Mouse (Mus musculus): ENCODE measurements around the gene Clec4d. TPM values are rescaled to one million over a fixed set of nuclear protein-coding genes. Genes with fewer than 3 reads are reported as not detected.
"Not testable (repeated sequence)": the region's sequence is repeated elsewhere in the genome, so short reads cannot be mapped to it uniquely, and the experiment has no call there.

The Clec4d gene
- total RNA-seq (2015), result 45.3 and 55.3 TPM in 2 replicates
- total RNA-seq (2017), result 31.2 and 42.5 TPM in 2 replicates

DNA sequence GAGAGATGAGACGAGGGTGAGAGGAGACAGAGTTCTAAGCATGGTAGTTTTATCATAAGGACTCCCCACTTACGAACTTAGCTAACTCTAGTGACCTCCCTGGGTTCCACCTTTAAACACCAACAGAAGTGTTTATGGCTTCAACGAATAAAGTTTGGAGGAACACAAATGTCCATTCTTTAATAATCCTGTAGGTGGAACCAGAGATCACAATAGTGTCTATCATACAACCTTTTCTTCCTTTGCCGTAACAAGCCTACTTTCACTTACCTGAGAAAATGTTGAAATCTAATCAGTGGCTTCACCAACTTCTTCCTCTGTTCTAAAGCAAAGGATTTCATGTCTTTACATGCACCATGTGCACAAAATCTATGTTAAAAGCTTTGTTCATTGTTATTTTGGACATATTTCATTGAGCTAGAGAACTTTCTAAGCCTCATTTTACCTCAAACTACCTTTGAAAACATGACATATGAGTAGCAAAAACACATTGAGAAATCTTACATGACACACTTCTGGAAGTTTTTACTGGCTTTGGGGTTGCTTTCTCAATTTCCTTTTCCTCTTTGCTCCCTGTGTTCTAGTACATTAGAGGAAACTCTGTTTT is at the start of gene Clec4d:
Gene Clec4d, plus strand, starts transcription at position 557 of the 607 bp plus-strand sequence.
- ATAC-seq (ENCODE audit: poor library complexity, severe bottlenecking), result peak; percentile 34

DNA sequence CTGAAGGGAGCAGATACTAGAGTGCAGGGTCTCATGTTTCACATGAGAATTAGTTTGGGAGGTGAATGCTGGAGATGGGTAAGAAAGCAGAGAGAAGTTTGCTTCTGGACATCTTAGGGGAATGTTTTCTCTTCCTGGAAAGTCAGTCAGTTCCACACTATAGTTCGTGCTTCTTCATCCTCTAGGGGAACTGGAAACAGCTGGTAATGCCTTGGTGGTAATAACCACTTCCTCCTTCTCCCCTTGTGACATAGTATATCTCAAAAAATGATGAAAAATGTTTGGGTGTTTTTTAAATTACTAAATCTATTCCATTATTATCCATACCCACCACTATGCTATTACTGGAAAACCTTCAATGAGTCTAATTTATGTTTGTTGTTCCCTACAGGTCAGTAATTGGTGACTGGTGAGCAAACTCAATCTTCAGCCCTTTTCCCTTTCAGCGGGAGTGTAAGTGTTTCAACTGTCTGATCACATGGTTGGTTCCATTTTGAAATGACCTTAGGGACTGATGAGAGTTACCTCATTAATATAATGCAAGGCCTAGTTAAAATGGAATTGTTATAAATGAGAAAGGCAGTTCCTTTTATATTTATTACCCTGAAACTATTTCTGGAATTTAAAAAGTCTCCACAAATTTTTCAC is 34.3 kb upstream of the Clec4d start:
- peak; percentile 95 for ATAC-seq (ENCODE audit: poor library complexity, severe bottlenecking)

DNA sequence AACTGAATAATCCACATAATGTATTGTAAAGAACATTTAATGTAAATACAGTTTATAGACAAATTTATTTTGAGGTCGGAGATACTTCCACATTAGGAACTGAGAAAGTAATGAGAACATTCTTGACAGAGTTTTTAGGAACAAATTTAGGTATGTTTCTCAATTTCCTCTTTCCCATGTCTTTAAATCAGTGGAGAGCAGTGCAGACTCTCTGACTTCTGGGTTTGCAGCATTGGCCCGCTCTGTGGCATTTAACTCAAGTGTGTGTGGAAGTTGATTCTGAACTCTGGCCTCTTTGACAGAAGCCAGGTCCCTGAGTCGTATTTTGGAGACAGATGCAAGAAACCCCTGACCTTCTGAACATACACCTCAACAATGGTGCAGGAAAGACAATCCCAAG is 32.3 kb upstream of the Clec4d start, which contains the start of gene Clec4n:
Gene Clec4n, plus strand, starts transcription at position 200 of the 400 bp plus-strand sequence.
- ATAC-seq (ENCODE audit: poor library complexity, severe bottlenecking), result peak; percentile 48

DNA sequence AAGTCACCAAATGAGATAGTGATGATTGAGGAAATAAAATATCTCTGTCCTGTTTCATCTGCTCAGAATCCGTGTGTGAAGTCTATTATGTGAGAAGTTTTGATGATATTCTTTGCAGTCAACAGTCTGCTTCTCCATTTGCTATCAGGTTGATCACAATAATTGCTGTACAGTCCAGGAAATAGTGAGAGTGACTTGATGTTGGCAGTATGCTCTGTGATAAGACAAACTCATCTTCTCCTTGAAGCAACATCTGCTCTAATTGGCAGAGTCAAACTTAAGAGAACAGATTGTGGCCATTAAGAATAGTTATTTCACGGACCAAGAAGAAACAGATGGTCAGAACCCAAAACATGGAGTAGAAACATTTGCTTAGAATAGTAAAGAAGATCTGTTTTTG is 30.8 kb upstream of the Clec4d start:
- ATAC-seq (ENCODE audit: poor library complexity, severe bottlenecking), result no peak

DNA sequence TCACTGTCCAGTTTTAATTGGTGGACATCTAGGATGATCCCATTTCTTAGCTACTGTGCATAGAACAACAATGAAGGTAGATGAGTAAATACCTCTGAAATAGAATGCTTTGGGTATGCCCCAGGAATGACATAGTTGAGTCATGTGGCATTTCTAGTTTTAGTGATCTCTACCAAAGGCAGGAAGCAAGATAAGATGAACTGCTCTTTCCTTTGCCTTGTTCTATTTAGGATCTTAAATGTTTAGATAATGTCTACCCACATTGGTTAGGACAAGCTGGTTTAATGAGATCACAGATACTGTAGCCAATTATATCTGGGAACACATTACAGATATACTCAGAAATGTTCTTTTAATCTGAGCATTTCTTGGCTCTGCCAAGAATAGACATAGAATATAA is 24.3 kb upstream of the Clec4d start:
- no peak for ATAC-seq (ENCODE audit: poor library complexity, severe bottlenecking)

DNA sequence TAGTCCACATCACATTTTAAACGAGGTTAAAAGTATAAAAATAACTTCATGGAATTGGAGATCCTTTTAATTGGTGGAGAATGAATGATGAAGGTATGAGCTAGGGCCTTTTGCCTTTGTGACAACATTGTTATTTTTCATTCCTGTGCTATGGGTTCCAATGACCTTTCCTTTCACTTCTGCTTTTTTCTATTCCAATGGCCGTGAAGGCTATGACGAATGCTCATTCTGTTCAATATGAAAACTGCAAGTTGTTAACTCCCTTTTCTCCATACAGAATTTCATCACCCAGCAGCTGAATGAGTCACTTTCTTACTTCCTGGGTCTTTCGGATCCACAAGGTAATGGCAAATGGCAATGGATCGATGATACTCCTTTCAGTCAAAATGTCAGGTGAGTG is 17.7 kb upstream of the Clec4d start:
- ATAC-seq (ENCODE audit: poor library complexity, severe bottlenecking), result peak; percentile 85

DNA sequence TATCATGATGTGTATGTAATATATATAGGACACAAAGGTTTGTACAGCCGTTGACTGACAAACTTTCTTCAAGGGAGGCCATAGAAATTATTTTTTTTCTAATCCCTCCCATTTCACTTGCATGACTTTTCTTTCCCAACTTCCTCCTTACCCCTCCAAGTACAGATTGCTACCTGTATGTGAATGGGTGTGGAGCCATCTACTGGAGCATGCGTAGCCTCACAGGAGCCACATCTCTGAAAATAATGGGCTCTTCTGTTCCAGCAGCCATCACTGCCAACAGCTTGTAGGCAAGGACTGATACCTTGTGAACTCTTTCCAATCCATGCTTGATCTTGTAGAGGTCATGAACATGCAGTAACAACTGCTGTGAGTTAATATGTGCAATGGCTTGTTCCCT is 13.0 kb upstream of the Clec4d start:
- peak; percentile 62 for ATAC-seq (ENCODE audit: poor library complexity, severe bottlenecking)

DNA sequence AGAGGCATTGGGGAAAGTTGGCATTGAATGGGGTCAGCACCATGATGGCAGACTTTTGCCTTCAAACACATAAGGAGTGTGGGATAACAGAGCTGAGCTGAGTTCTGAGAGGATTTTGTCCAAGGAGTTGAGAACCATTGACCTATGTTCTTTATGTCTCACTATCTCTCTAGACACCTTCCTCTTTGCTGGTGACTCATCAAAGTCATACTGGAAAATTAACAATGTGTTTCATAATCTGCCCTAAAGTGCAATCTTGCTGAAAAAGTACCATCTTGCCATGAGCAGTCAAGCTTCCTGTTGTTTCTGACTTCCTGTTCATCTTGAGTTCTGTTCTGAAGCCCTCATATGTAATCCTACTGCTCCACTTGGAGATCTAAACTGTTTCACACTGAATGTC is 9.2 kb upstream of the Clec4d start:
- peak; percentile 95 for ATAC-seq (ENCODE audit: poor library complexity, severe bottlenecking)

DNA sequence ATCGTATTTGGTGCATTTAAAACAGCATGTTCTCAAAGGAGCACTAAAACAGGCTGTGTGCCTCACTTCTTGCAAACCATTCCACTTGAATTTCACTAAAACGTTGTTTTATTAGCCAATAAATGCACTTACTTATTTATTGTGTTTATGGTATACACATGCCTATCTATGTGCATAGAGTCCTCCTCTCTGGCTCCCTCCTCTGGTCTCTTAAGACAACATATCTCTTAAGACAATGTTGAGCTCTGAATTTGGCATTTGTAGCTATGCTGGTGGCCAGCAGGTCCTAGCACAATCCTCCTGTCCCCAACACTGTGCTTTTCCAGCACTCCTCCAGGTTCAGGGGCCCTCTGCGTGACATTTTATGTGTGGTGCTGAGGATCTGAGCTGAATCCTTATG is 3.0 kb upstream of the Clec4d start:
- no peak for ATAC-seq (ENCODE audit: poor library complexity, severe bottlenecking)

DNA sequence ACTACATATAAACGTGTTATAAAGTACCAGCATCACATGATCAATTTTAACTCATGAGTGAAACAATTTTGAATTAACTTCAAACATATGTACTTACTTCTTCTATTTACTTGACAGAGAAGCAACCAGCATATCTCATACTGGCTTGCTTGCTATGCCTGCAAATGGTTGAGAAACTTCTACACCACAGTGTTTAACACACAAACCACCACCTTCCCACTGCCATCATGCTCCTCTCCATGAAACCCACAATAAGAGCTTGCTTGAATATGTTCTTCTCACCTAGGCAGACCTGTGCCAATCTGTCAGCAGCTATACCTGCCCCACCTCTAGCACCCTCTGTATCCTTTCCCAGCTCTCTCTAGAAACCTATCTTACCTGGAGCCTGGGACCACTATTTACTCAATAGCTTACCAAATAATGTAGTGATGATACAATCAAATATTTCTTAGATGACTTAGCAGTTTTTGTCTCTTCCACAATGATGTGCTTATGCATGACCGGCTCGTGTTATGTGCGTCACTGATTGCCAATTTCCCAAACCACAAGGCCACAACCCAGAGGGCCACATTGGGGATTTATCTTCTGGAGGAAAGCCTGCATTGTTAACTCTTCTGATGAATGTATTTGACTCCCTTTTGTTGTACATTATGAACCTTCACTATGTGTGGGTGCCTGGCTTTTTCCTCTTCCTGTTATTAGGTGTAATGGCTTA is 1.9 kb upstream of the Clec4d start:
- peak; percentile 71 for ATAC-seq (ENCODE audit: poor library complexity, severe bottlenecking)

DNA sequence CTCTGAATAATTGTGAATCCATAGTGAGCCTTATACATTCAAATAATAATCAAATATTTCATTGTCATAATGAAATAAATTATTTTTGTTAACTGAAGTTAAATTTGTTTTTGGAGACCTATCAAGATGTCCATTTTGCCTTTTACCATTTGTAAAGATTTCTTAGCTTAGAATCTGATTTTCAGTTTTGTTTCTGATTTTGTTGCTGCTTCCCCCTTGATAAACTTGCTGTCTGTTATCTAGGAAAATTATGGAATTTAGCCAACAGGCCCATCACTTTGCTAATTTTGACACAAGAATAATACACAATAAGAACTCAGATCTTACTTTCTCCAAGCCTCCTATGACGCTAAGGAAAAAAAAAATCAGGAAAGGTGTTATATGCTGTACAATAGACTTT is 1.0 kb upstream of the Clec4d start:
- ATAC-seq (ENCODE audit: poor library complexity, severe bottlenecking), result no peak

DNA sequence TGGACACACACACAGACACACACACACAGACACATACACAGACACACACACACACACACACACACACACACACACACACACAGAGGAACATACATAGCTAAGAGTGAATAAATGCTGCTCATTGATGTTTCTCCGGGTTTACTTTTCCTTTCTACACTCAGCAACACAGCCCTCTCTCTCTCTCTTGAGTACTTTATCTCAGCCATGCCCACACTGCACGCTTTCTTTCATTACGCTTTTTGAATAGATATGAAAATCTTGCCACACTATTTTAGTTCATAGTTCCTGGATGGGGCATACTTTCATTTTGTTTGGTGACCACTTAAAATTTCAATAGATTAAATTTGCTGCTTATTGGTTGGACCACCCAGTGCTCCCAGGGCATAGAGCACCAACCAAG is 2.3 kb downstream of the Clec4d start:
- ATAC-seq (ENCODE audit: poor library complexity, severe bottlenecking), result no peak

DNA sequence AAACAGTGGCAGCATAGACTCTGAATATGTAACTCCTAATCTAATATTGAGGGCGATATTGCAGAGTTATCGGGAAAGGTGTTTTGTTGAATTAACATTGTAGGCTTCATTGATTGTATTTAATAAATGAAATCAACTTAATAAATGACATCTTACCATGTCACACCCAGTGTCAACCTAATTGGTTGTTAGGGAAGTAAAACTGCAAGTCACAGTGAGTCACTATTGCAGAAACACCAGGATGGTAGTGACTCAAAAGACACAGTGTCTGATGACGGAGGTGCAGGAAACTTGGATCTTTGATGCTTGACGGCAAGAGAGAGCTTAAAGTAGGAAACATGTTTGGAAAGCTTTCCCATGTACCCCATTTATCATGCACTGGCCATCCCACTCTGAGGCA is 3.9 kb downstream of the Clec4d start:
- ATAC-seq (ENCODE audit: poor library complexity, severe bottlenecking), result peak; percentile 79

DNA sequence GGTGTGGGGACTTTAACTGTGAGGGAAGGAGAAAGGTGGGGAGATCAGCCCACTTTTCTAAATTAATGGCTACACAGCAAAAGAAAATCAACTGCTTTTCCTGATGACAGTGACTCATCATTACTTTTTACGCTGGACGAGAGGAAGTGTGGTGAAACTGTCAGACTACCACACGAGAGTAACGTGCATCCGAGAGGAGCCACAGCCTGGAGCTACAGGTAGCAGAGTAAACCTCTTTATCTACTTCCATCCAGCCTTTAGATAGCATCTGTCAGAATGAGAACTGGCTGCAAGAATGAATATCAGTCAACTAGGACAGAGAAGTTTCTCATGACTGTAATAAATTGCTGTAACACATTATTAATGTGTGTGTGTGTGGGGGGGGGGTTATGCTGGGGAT is 5.0 kb downstream of the Clec4d start:
- peak; percentile 61 for ATAC-seq (ENCODE audit: poor library complexity, severe bottlenecking)

DNA sequence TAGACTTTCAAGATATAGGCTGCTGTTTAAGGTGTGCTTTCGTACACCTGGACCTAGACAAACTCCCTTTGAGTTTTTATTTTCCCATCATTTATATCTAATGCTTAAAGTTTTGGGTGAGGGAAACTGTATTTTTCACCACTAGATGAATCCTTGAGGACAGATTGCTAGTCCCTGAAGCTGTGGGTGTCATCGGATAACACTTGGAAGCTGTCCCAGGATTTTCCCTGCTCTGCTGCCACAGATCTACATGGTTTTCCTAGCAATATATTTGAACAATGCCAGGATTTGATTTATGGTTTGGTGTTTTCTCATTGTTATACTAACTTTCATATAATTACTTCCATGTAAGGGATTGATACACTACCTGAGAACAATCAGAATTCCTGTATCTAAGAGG is 17.5 kb downstream of the Clec4d start:
- no peak for ATAC-seq (ENCODE audit: poor library complexity, severe bottlenecking)

DNA sequence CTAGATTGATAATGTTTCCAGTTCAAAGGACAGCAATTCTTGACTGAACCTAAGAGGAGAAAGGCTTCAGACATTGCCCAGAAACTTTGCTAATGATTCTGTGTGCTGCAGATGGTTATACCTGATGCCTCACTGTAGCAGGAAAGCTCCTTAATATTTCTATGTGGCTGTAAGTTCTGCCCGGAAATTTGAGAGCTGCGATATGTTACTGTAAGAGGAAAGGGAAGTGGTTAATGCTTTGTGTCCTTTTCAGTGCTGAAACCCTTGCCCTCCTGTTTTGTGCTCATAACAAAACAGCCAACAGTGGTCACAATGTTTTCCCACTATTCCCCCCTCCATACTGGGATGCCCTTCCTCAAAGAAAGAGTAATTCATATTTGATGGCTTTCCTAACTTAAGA is 24.4 kb downstream of the Clec4d start:
- peak; percentile 37 for ATAC-seq (ENCODE audit: poor library complexity, severe bottlenecking)

DNA sequence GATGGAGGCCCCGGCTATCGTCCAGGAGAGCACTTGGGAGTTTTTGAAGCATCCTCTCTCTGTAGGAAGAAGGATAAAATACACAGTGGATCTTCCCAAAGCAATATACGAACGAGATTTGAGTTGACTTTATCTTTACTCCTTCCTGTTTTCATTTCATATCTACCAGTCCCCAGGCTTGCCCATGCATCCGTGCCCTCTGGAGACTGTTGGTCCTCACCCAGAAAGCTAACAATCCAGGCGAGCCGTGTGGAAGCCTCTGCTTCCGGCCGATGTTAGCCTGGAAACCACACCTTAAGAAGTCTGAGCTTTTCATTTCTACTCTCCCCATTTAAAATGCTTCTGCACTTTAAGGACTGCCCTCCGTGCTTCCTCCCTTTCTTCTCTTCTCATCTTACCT is 27.0 kb downstream of the Clec4d start:
- peak; percentile 34 for ATAC-seq (ENCODE audit: poor library complexity, severe bottlenecking)

DNA sequence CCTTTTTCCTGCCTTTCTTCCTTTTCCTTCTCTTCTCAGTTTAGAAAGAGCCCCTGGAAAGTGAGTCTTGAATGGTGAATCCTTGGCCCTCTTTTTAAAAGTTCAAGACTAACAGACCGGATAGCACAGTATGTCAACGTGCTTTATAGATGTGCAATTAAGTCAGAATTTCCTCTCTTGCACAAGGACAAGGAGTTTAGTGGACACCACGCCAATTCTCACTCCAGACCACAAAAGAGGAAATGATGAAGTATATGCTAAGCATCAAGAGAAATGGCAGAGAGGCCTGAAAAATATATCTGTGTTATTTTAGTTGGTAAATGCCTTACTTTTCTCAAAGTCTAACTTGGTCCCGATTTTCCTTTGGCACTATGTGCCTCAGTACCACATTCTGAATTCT is 27.8 kb downstream of the Clec4d start, which contains the start of gene Clec4e:
Gene Clec4e, minus strand, starts transcription at position 118 of the 400 bp plus-strand sequence.
- ATAC-seq (ENCODE audit: poor library complexity, severe bottlenecking), result peak; percentile 82

DNA sequence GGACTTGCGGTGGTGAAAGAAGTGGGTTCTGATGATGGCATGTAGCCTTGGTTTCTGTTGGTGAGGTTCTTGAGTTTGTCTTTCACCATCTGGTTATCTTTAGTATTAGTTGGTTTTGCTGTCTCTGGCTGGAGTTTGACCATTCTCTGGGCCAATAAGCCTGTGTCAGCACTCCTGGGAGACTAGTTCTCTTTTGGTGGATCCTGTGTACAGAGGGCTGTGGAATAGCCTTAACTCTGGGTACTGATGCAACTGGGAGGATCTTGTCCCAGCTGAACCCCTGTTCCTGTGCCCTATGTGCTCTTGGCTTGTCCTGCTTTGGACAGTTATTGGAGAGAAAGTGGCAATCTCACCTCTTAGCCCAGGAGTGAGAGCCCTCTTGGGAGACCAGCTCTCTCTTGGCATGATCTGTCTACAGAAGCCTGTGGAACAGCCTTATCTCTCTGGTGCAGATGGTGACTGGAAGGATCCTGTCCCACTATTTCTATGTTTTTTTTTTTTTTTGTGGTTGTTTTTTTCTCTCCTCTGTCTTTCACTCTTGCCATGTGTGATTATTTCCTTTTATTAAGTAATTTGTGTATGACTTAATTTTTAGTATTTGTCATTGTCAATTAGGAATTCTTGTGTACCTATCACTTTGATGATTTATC is 31.0 kb downstream of the Clec4d start:
- no peak for ATAC-seq (ENCODE audit: poor library complexity, severe bottlenecking)

DNA sequence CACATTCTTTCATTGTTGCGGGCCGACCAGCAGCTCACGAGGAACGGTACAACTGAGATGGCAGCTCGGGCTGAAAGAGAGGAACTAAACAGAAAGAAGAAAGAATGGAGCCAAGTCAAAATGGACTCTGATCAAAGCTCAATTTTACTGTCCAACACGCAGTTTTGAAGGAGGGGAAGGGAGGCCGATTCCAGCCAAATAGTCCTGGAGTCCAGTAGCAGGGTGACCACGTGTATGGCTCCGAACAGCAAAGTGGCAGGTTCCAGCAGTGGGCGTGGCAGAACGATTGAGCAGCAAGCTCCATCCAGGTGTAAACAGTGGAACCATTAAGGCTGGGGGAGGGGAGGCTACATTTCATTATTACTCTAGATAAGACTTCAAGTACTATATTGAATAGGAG is 31.6 kb downstream of the Clec4d start:
- not testable (repeated sequence) for ATAC-seq (ENCODE audit: poor library complexity, severe bottlenecking)

DNA sequence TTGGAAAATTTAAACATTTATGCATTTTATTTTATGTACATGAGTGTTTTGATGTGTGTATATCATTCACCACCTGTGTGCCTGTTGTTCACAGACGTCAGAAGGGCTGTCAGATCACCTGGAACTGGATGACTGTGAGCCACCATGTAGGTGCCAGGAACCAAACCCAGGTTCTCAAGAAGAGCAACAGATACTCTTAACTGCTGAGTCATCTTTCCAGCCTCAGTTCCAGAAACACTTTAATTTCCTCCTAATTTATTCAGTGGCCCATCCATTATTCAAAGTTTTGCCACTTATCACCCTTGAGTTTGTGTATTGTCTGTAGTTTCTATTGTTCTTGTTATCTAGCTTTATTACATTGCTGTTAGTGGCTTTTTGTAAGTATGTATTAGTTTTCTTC is 34.8 kb downstream of the Clec4d start:
- ATAC-seq (ENCODE audit: poor library complexity, severe bottlenecking), result no peak

Measured in megakaryocyte, adult 5-6 weeks (primary cell).